Mouse (Mus musculus): ENCODE measurements around the gene Tll1. TPM values are rescaled to one million over a fixed set of nuclear protein-coding genes. Genes with fewer than 3 reads are reported as not detected.

Tll1 gene
- polyA plus RNA-seq (2015; fragmentation: Nextera tagmentation; extraction: Ambion mirVana), result 1.2 TPM in 2 replicates

GRCm38 (mm10) chr8:64206024-64206385 is at the start of gene Tll1:
Gene Tll1 (minus strand): TSS chr8:64206271.
- H3K4me2 ChIP-seq (ENCODE audit: low read depth, low read length), result peak within 1 kb of the TSS; percentile 95
- H3K4me3 ChIP-seq (ENCODE audit: low read length), result peak within 1 kb of the TSS; percentile 77
- H3K36me3 ChIP-seq (ENCODE audit: control insufficient read depth, insufficient read depth), result no peaks in the 10 kb centered on the region
- H3K4me1 ChIP-seq (ENCODE audit: control insufficient read depth, insufficient read depth, low read length), result peaks cover 12% of the 10 kb centered on the region
- peak within 1 kb of the TSS; percentile 72 for H3K9ac ChIP-seq (ENCODE audit: low read length)
- no peak within 1 kb of the TSS for H3K27ac ChIP-seq (ENCODE audit: low read length)
- no peak for ATAC-seq (replicated peaks; ENCODE audit: extremely low read depth, insufficient read depth, low FRiP score)
- H3K27me3 ChIP-seq (ENCODE audit: control insufficient read depth, insufficient read depth, low read length), result 0 out of 2 replicates have a peak, but pooled peaks cover 2% of the 10 kb centered on the region
- 1% methylated on average over 18 of the region's 18 CpGs for WGBS
- H3K9me3 ChIP-seq (replicated peaks; ENCODE audit: control insufficient read depth, low read length), result no peaks in the 10 kb centered on the region

GRCm38 (mm10) chr8:64238645-64239044 is 32.6 kb upstream of the Tll1 start:
- no peak overlapping the region for H3K27ac ChIP-seq (ENCODE audit: low read length)
- no peak for ATAC-seq (replicated peaks; ENCODE audit: extremely low read depth, insufficient read depth, low FRiP score)
- H3K27me3 ChIP-seq (ENCODE audit: control insufficient read depth, insufficient read depth, low read length), result no peaks in the 10 kb centered on the region
- no peak overlapping the region for H3K9ac ChIP-seq (ENCODE audit: low read length)
- WGBS, result 71% methylated on average over 2 of the region's 2 CpGs
- no peaks in the 10 kb centered on the region for H3K36me3 ChIP-seq (ENCODE audit: control insufficient read depth, insufficient read depth)
- H3K9me3 ChIP-seq (replicated peaks; ENCODE audit: control insufficient read depth, low read length), result no peaks in the 10 kb centered on the region
- H3K4me2 ChIP-seq (ENCODE audit: low read depth, low read length), result no peak overlapping the region
- H3K4me3 ChIP-seq (ENCODE audit: low read length), result no peak overlapping the region
- no peaks in the 10 kb centered on the region for H3K4me1 ChIP-seq (ENCODE audit: control insufficient read depth, insufficient read depth, low read length)

- Histone ChIP-seq H3K4me3 (ENCODE audit: low read length) (no peak overlapping the region), H3K4me1 (ENCODE audit: control insufficient read depth, insufficient read depth, low read length) (no peaks in the 10 kb centered on the region), H3K27ac (ENCODE audit: low read length) (no peak overlapping the region), H3K9ac (ENCODE audit: low read length) (no peak overlapping the region), H3K36me3 (ENCODE audit: control insufficient read depth, insufficient read depth) (no peaks in the 10 kb centered on the region), H3K4me2 (ENCODE audit: low read depth, low read length) (no peak overlapping the region), H3K9me3 (replicated peaks; ENCODE audit: control insufficient read depth, low read length) (no peaks in the 10 kb centered on the region), H3K27me3 (ENCODE audit: control insufficient read depth, insufficient read depth, low read length) (no peaks in the 10 kb centered on the region)
- WGBS, result 80% methylated on average over 3 of the region's 3 CpGs
- ATAC-seq (replicated peaks; ENCODE audit: extremely low read depth, insufficient read depth, low FRiP score), result no peak
Measured at GRCm38 (mm10) chr8:64221600-64221999, 15.5 kb upstream of the Tll1 start.

DNA sequence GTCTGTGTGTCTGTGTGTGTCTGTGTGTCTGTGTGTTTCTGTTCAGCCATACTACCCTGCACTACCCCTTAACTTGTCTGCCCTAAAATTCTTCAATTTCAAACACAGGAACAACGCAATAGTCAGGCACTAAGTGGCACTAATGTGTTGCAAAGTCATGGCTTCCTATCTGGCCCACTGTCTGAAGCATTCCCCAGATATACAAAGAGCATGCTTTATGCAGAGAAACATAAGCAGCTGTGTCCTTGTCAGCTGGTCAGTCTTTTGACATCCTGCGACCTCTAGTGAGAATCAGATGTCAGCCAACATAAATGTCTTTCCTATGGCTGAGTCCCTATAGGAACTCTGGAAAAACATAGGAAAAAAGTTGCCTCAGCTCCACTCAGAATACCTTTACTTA is 11.6 kb upstream of the Tll1 start:
- H3K36me3 ChIP-seq (ENCODE audit: control insufficient read depth, insufficient read depth), result no peaks in the 10 kb centered on the region
- H3K4me2 ChIP-seq (ENCODE audit: low read depth, low read length), result no peak overlapping the region
- no peak overlapping the region for H3K4me3 ChIP-seq (ENCODE audit: low read length)
- WGBS, result 43% methylated on average over 2 of the region's 2 CpGs
- no peak for ATAC-seq (replicated peaks; ENCODE audit: extremely low read depth, insufficient read depth, low FRiP score)
- H3K27me3 ChIP-seq (ENCODE audit: control insufficient read depth, insufficient read depth, low read length), result no peaks in the 10 kb centered on the region
- no peaks in the 10 kb centered on the region for H3K9me3 ChIP-seq (replicated peaks; ENCODE audit: control insufficient read depth, low read length)
- no peak overlapping the region for H3K27ac ChIP-seq (ENCODE audit: low read length)
- no peaks in the 10 kb centered on the region for H3K4me1 ChIP-seq (ENCODE audit: control insufficient read depth, insufficient read depth, low read length)
- no peak overlapping the region for H3K9ac ChIP-seq (ENCODE audit: low read length)

DNA sequence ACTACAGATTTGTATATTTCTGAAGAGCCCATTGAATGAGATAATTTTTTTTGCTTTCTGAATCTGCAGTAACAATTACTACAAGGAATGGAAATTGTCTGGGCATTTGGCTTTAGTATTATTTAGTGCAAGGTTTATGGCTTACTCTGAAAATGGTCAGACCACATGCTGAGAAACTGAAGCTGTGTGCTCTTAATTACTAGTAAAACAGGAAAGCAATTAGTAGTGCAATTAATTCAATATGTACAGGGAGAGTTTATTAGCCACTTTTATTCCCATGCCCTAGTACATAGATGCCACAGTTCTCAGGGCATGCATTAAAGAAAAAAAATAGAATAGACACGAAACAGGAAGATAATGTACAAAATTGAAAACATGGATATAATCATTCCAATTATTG is 10.2 kb upstream of the Tll1 start:
- no peak overlapping the region for H3K4me3 ChIP-seq (ENCODE audit: low read length)
- H3K9ac ChIP-seq (ENCODE audit: low read length), result no peak overlapping the region
- WGBS, result 79% methylated on average over 1 of the region's 1 CpGs
- no peak for ATAC-seq (replicated peaks; ENCODE audit: extremely low read depth, insufficient read depth, low FRiP score)
- H3K4me2 ChIP-seq (ENCODE audit: low read depth, low read length), result no peak overlapping the region
- H3K27ac ChIP-seq (ENCODE audit: low read length), result no peak overlapping the region
- H3K27me3 ChIP-seq (ENCODE audit: control insufficient read depth, insufficient read depth, low read length), result no peaks in the 10 kb centered on the region
- H3K36me3 ChIP-seq (ENCODE audit: control insufficient read depth, insufficient read depth), result no peaks in the 10 kb centered on the region
- H3K4me1 ChIP-seq (ENCODE audit: control insufficient read depth, insufficient read depth, low read length), result no peaks in the 10 kb centered on the region
- no peaks in the 10 kb centered on the region; the same call in 1 of the 2 replicates for H3K9me3 ChIP-seq (replicated peaks; ENCODE audit: control insufficient read depth, low read length)

- no peaks in the 10 kb centered on the region for H3K27me3 ChIP-seq (ENCODE audit: control insufficient read depth, insufficient read depth, low read length)
- H3K4me1 ChIP-seq (ENCODE audit: control insufficient read depth, insufficient read depth, low read length), result no peaks in the 10 kb centered on the region
- WGBS, result 60% methylated on average over 6 of the region's 6 CpGs
- H3K4me3 ChIP-seq (ENCODE audit: low read length), result no peak overlapping the region
- no peak overlapping the region for H3K9ac ChIP-seq (ENCODE audit: low read length)
- no peak overlapping the region for H3K4me2 ChIP-seq (ENCODE audit: low read depth, low read length)
- no peak overlapping the region for H3K27ac ChIP-seq (ENCODE audit: low read length)
- H3K9me3 ChIP-seq (replicated peaks; ENCODE audit: control insufficient read depth, low read length), result no peaks in the 10 kb centered on the region; the same call in 1 of the 2 replicates
- no peaks in the 10 kb centered on the region for H3K36me3 ChIP-seq (ENCODE audit: control insufficient read depth, insufficient read depth)
- ATAC-seq (replicated peaks; ENCODE audit: extremely low read depth, insufficient read depth, low FRiP score), result no peak
Measured at GRCm38 (mm10) chr8:64215374-64215773, 9.3 kb upstream of the Tll1 start.

DNA sequence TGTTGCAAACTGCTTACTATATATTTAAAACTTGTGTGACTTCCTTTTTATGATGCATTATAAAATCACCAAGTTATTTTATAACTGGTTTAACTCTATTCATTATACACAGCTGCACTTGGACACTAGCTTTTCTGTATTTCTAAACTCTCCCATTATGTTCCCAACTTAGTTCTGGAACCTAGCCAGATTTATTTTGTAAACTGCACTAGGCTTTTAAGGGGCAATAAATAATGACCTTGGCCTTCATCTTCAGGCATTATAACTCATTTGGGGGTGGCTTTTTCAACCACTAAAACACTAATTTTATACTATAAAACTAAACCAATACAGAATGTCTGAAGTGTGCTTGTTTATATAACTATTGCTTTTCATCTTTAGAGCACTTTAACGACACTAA is 8.8 kb upstream of the Tll1 start:
- H3K9ac ChIP-seq (ENCODE audit: low read length), result no peak overlapping the region
- WGBS, result 56% methylated on average over 1 of the region's 1 CpGs
- no peaks in the 10 kb centered on the region for H3K4me1 ChIP-seq (ENCODE audit: control insufficient read depth, insufficient read depth, low read length)
- no peaks in the 10 kb centered on the region for H3K36me3 ChIP-seq (ENCODE audit: control insufficient read depth, insufficient read depth)
- H3K4me2 ChIP-seq (ENCODE audit: low read depth, low read length), result no peak overlapping the region
- no peaks in the 10 kb centered on the region; the same call in 1 of the 2 replicates for H3K9me3 ChIP-seq (replicated peaks; ENCODE audit: control insufficient read depth, low read length)
- no peak for ATAC-seq (replicated peaks; ENCODE audit: extremely low read depth, insufficient read depth, low FRiP score)
- no peaks in the 10 kb centered on the region for H3K27me3 ChIP-seq (ENCODE audit: control insufficient read depth, insufficient read depth, low read length)
- no peak overlapping the region for H3K27ac ChIP-seq (ENCODE audit: low read length)
- no peak overlapping the region for H3K4me3 ChIP-seq (ENCODE audit: low read length)

DNA sequence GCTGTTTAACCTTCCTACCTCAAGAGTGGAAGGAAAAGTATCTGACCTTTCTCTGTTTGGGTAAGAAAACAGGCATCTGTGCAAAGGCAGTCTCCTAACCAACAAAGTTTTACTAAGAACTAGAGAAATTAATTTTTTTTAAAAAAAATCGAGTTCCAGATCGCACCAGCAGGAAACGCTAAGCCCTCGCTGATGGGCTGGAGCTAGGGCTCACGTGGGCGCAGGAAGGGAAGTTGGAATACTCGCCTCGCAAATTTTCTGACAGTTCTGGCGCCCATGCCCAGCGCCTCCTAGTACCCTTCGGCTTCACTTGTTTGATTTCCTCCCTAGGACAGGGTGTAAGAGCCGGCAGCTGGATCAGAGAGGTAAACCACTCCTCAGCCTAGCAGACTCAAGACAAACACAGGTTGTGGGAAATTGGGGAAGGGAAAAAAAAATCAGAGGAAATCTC is 365 bp upstream of the Tll1 start:
- H3K27ac ChIP-seq (ENCODE audit: low read length), result no peak overlapping the region
- H3K36me3 ChIP-seq (ENCODE audit: control insufficient read depth, insufficient read depth), result no peaks in the 10 kb centered on the region
- 0 out of 2 replicates have a peak, but pooled peaks cover 2% of the 10 kb centered on the region for H3K27me3 ChIP-seq (ENCODE audit: control insufficient read depth, insufficient read depth, low read length)
- H3K4me1 ChIP-seq (ENCODE audit: control insufficient read depth, insufficient read depth, low read length), result peaks cover 12% of the 10 kb centered on the region
- H3K9me3 ChIP-seq (replicated peaks; ENCODE audit: control insufficient read depth, low read length), result no peaks in the 10 kb centered on the region
- H3K9ac ChIP-seq (ENCODE audit: low read length), result peak overlapping the region; percentile 72
- ATAC-seq (replicated peaks; ENCODE audit: extremely low read depth, insufficient read depth, low FRiP score), result no peak; the same call in 1 of the 2 replicates
- peak overlapping the region; percentile 77 for H3K4me3 ChIP-seq (ENCODE audit: low read length)
- H3K4me2 ChIP-seq (ENCODE audit: low read depth, low read length), result peak overlapping the region; percentile 95
- 0% methylated on average over 12 of the region's 12 CpGs for WGBS

GRCm38 (mm10) chr8:64205321-64206023 is 599 bp downstream of the Tll1 start:
- Histone ChIP-seq H3K27ac (ENCODE audit: low read length) (no peak overlapping the region), H3K4me1 (ENCODE audit: control insufficient read depth, insufficient read depth, low read length) (peaks cover 12% of the 10 kb centered on the region), H3K4me2 (ENCODE audit: low read depth, low read length) (peak overlapping the region; percentile 95), H3K27me3 (ENCODE audit: control insufficient read depth, insufficient read depth, low read length) (0 out of 2 replicates have a peak, but pooled peaks cover 2% of the 10 kb centered on the region), H3K9ac (ENCODE audit: low read length) (peak overlapping the region; percentile 72), H3K36me3 (ENCODE audit: control insufficient read depth, insufficient read depth) (no peaks in the 10 kb centered on the region), H3K9me3 (replicated peaks; ENCODE audit: control insufficient read depth, low read length) (no peaks in the 10 kb centered on the region), H3K4me3 (ENCODE audit: low read length) (peak overlapping the region; percentile 77)
- WGBS, result under 1% methylated on average over 41 of the region's 61 CpGs
- peak; percentile 42 for ATAC-seq (replicated peaks; ENCODE audit: extremely low read depth, insufficient read depth, low FRiP score)
